Mouse (Mus musculus) kidney, postnatal 14 days (tissue): ENCODE measurements around the gene Slit3.

Experiments
- DNase-seq: peaks from one replicate; pipeline ENCODE4 v3.0.0; 2022; ENCODE audit warnings: mixed read lengths

The Slit3 gene

GRCm38 (mm10) chr11:35278128-35278769, 157.2 kb downstream of the Slit3 start:
- DNase-seq: peak; percentile 23

GRCm38 (mm10) chr11:35280826-35281225, 159.8 kb downstream of the Slit3 start:
- no peak for DNase-seq

DNA sequence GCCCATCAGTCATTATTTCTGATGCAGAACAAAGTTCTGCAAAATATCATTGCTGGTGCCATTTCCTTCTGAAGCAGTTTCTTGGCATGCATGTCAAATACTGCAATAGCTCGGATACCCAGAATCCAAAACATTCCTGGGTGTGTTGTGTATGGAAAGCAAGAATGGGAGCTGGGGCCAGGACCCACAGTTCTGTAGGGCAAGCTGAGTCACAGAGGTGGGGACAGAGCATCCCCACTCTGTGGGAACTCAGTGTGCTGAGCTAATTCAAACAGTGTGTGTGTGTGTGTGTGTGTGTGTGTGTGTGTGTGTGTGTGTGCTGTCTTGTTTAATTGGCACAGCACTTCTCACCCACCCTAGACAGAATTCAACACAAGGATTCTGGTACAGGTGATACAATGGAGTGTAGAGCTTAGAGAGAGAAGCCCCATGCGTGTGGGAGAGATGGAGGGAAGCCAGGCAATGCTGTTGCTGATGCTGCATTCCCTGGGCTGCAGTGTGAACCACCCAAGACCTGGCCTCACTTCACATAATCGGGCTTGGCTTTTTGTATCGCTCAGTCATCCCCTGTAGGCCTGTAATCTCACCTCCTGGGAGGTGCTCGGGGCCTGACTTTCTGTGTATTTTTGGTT, 161.1 kb downstream of the Slit3 start:
- DNase-seq: no peak

- no peak for DNase-seq
Measured at GRCm38 (mm10) chr11:35282825-35283571, 162.0 kb downstream of the Slit3 start.

- DNase-seq: no peak
Measured at GRCm38 (mm10) chr11:35283767-35284166, 162.7 kb downstream of the Slit3 start.

GRCm38 (mm10) chr11:35286578-35287390, 165.8 kb downstream of the Slit3 start:
- DNase-seq: no peak

- no peak for DNase-seq
Measured at GRCm38 (mm10) chr11:35288056-35288455, 167.0 kb downstream of the Slit3 start.

DNA sequence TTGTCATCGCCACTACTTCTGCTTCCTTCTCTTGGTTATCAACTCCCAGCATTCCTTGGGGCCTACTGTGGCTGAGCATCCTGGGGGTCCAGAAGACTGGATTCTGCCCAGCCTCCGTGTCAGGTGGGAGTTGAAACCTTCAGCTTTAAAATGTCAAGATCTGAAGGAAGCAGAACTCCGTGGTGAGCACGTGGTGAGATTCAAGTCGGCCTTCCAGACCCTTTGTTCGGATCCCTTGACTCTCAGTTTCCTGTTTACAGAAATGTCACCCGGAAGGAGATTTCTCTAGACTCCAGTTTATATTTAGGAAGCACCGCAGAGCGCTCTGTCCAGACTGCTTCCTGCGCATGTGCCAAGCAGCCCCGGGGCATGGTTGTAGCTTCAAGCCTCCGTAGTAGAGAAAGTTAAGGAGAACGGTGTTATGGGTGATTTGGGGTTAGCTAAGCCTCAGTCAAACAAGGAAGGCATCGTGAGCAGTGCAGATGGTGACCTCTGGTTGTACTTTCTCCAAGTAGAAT, 167.8 kb downstream of the Slit3 start:
- DNase-seq: no peak

GRCm38 (mm10) chr11:35292228-35292747, 171.3 kb downstream of the Slit3 start:
- DNase-seq: no peak

- DNase-seq: peak; percentile 27
Measured at GRCm38 (mm10) chr11:35293197-35293596, 172.2 kb downstream of the Slit3 start.

DNA sequence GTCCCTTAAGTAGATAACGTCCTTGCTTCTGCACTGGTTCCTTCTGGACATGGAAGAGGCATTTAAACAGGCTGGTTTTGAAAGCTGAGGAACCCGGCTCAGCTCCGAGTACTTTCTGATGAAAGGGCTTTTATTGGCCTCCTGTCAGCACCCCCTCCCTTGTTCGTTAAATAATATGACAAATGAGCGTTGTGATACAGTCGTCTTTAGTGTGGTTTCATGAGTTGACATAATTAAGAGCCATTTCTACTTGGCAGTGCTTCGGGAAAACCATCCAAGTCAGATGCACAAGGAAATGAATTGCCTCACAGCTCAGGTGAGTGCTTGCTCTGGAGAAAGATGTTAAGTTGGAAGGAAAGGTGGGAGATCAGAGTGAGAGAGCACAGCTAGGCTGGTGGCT, 173.6 kb downstream of the Slit3 start:
- DNase-seq: no peak

- peak; percentile 42 for DNase-seq
Measured at GRCm38 (mm10) chr11:35295162-35295799, 174.3 kb downstream of the Slit3 start.

DNA sequence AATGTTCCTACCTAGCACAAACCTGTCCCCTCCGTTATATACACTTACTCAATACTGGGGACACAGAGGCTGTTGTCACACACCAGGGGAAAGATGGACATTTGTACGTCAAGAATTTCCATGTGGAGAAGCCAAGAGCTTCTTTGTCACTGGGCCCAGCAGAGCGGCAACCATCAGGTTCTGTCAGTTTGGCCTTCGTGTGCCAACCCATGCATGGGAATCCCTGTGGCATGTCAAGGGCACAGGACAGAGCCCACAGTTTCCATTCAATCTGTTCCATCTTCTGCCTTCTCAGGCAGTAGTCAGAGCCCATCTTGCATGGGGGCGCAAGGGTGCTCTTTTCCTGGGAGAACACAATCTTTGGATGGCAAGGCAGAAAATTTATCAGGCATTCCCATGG, 175.8 kb downstream of the Slit3 start:
- no peak for DNase-seq

GRCm38 (mm10) chr11:35297319-35297718, 176.3 kb downstream of the Slit3 start:
- peak; percentile 78 for DNase-seq

DNA sequence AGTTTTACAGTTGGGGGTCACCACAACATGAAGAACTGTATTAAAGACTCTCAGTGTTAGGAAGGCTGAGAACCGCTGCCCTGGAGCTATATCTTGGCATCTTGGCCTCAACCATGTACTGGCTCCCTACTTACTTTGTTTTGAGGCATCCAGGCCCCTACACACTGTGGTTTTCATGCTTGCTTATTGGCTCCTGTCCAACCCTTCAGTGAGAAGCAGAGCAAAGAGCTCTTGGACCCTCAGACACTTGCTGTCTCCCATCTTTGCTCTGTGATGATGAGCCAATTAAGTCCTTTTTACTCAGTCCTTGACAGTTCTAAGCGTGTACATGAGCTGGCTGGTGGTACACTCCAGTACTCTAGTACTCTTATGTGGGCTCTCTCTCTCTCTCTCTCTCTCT, 177.5 kb downstream of the Slit3 start:
- no peak for DNase-seq

- no peak for DNase-seq
Measured at GRCm38 (mm10) chr11:35299857-35300375, 178.9 kb downstream of the Slit3 start.

DNA sequence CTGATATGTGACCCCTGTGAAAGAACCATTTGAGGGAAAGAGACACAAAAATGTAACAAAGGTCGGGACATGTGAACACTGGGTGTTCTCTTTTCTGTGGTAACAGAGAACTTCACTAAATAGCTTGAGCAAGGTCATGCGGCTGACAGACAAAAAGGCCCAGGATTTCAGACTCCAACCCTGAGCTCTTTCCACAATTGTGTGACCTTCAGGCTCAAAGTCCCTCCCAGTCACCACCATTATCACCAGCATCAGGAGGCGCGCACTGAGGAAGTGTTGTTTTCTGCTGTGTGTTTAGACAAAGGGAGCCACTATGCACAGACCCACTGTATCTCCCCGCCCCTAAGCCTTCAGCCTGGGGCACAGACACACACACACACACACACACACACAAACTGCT, 181.2 kb downstream of the Slit3 start:
- no peak for DNase-seq

- no peak for DNase-seq
Measured at GRCm38 (mm10) chr11:35304216-35304975, 183.4 kb downstream of the Slit3 start.

- DNase-seq: peak; percentile 31
Measured at GRCm38 (mm10) chr11:35305111-35305510, 184.1 kb downstream of the Slit3 start.

GRCm38 (mm10) chr11:35305910-35306309, 184.9 kb downstream of the Slit3 start:
- no peak for DNase-seq

DNA sequence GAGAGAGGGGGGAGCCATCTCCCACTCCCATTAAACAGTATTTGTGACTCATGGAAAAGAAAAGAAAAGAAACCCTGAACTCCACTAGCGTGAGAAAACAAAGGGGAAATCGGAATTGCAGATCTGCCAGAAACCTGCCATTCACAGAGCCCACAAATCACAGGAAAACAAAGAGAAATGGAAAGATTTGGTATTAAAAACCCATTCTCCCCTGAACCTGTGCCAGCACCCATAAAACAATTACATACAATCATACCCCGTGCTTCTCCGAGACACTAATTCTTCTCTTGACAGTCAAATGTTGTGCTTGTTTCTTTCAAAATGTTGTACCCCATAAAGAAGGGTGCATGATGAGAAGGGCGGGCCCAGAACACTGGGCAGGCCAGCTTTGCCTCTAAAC, 185.9 kb downstream of the Slit3 start:
- DNase-seq: no peak
